Mouse (Mus musculus) megakaryocyte, embryonic 14.5 days (primary cell): Measurements from ENCODE around the gene 1110025L11Rik.

Experiments
- FLI1 ChIP-seq: IDR thresholded peaks from 2 replicates; pipeline ENCODE4 v1.6.1; 2012; ENCODE audit warnings: low read length, inconsistent platforms, mixed read lengths
- GATA1 ChIP-seq: IDR thresholded peaks from 3 replicates; pipeline ENCODE4 v1.6.1; 2012; ENCODE audit warnings: mixed read lengths, low read length, inconsistent platforms, borderline replicate concordance

- TF ChIP-seq FLI1 (no peak), GATA1 (no peak)
Observed at GRCm38 (mm10) chr16:89047783-89048182, 16.0 kb downstream of the 1110025L11Rik start, which contains the start of gene Krtap6-5.
